Mouse (Mus musculus): ENCODE data around the gene N4bp2. TPM values are rescaled to one million over a fixed set of nuclear protein-coding genes. Genes with fewer than 3 reads are reported as not detected.

Gene N4bp2
- total RNA-seq, 1 experiment, result 23.6 TPM

DNA sequence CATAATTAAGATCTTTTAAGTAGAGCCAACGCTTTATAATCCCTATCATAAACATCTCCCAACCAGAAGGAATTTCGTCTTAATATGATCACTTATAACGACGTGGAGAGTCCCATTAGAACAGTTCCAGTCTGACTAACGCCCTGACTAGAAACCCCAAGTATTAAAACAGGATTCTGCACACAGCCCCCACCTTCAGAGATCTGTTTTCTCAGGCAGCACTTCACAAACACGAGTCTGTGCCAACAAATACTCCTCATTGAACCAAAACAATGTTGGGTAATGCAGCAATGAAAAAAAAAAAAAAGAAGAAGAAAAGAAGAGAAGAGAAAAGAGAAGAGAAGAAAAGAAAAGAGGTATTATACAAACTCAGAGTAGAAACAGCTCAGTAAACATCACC is 96.1 kb downstream of the N4bp2 start:
- H3K4me3 ChIP-seq (ENCODE audit: insufficient read depth in 1 of 2, low read depth in 1 of 2, low read length in 2 of 2, poor library complexity in 1 of 2, severe bottlenecking in 1 of 2), result no peak overlapping the region
- in situ Hi-C loops (cut with MboI; ENCODE audit: low sequenced_read_pairs in 2 of 2, unreplicated experiment in 2 of 2), result no loop called here
- no peak overlapping the region for H3K27ac ChIP-seq (ENCODE audit: insufficient read depth, low read depth, low read length, poor library complexity, severe bottlenecking)
- DNase-seq (ENCODE audit: low read depth, low spot score), result no peak
- H3K9ac ChIP-seq (ENCODE audit: insufficient read depth, low read depth, low read length, poor library complexity, severe bottlenecking), result no peak overlapping the region
- no peaks in the 10 kb centered on the region for H3K9me3 ChIP-seq (ENCODE audit: control insufficient read depth, insufficient read depth, low read depth, low read length)
- H3K36me3 ChIP-seq (ENCODE audit: control insufficient read depth, insufficient read depth, low read length, poor library complexity, severe bottlenecking), result no peaks in the 10 kb centered on the region
- TF ChIP-seq MAFK (IDR thresholded peaks at IDR 0.05; ENCODE audit: insufficient read depth, low read depth, low read length) (no peak), HCFC1 (IDR thresholded peaks at IDR 0.05; ENCODE audit: borderline replicate concordance, insufficient read depth, low read length) (no peak), CHD2 (IDR thresholded peaks at IDR 0.05; ENCODE audit: low read depth, low read length) (no peak), ZNF384 (IDR thresholded peaks at IDR 0.05; ENCODE audit: low read depth, low read length) (no peak), ZC3H11A (IDR thresholded peaks at IDR 0.05; ENCODE audit: borderline replicate concordance, low read depth, low read length) (no peak)
- no peaks in the 10 kb centered on the region; a peak in 1 of 4 replicates for H3K4me1 ChIP-seq (ENCODE audit: control insufficient read depth in 2 of 2, insufficient read depth in 2 of 2, low read length in 2 of 2, poor library complexity in 1 of 2)

DNA sequence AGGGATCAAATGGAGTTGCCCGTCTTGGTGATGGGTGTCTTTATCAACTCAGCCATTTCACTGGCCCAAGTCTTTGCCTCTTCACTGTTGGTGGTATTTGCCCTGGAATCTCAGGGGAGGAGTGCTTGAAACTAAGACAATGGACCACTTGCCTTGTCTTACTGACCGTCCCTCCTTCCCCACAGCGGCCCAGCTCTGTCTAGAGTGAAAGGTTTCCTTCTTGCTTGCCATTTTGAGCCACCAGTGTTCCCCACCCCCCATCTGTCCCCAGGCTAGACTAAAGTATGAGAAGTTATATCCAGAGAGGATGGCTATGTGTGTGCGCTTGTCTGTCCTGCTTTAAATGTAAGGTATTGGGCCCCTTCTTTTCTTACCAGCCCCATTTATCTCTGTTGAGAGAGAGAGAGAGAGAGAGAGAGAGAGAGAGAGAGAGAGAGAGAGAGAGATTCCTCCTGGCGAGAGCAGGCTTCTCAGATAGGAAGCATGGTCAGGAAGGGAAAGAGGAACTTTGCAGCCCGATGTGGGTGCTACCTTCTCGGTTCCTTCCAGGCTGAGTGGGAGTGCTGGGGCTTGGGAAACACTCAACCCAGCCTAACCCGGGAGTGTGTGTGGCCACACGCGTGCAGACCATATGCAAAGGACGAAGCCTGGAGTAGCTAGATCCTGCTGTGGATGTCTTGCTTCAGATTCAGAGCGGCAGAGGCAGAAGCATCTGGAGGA is 97.1 kb downstream of the N4bp2 start:
- DNase-seq (ENCODE audit: low read depth, low spot score), result no peak
- Histone ChIP-seq H3K9ac (ENCODE audit: insufficient read depth, low read depth, low read length, poor library complexity, severe bottlenecking) (no peak overlapping the region), H3K36me3 (ENCODE audit: control insufficient read depth, insufficient read depth, low read length, poor library complexity, severe bottlenecking) (no peaks in the 10 kb centered on the region), H3K4me1 (ENCODE audit: control insufficient read depth in 2 of 2, insufficient read depth in 2 of 2, low read length in 2 of 2, poor library complexity in 1 of 2) (no peaks in the 10 kb centered on the region; a peak in 1 of 4 replicates), H3K9me3 (ENCODE audit: control insufficient read depth, insufficient read depth, low read depth, low read length) (no peaks in the 10 kb centered on the region), H3K27ac (ENCODE audit: insufficient read depth, low read depth, low read length, poor library complexity, severe bottlenecking) (no peak overlapping the region), H3K4me3 (ENCODE audit: insufficient read depth in 1 of 2, low read depth in 1 of 2, low read length in 2 of 2, poor library complexity in 1 of 2, severe bottlenecking in 1 of 2) (no peak overlapping the region)
- in situ Hi-C loops (cut with MboI; ENCODE audit: low sequenced_read_pairs in 2 of 2, unreplicated experiment in 2 of 2), result no loop called here
- TF ChIP-seq ZNF384 (IDR thresholded peaks at IDR 0.05; ENCODE audit: low read depth, low read length) (no peak), CHD2 (IDR thresholded peaks at IDR 0.05; ENCODE audit: low read depth, low read length) (no peak), MAFK (IDR thresholded peaks at IDR 0.05; ENCODE audit: insufficient read depth, low read depth, low read length) (no peak), ZC3H11A (IDR thresholded peaks at IDR 0.05; ENCODE audit: borderline replicate concordance, low read depth, low read length) (no peak), HCFC1 (IDR thresholded peaks at IDR 0.05; ENCODE audit: borderline replicate concordance, insufficient read depth, low read length) (no peak)

DNA sequence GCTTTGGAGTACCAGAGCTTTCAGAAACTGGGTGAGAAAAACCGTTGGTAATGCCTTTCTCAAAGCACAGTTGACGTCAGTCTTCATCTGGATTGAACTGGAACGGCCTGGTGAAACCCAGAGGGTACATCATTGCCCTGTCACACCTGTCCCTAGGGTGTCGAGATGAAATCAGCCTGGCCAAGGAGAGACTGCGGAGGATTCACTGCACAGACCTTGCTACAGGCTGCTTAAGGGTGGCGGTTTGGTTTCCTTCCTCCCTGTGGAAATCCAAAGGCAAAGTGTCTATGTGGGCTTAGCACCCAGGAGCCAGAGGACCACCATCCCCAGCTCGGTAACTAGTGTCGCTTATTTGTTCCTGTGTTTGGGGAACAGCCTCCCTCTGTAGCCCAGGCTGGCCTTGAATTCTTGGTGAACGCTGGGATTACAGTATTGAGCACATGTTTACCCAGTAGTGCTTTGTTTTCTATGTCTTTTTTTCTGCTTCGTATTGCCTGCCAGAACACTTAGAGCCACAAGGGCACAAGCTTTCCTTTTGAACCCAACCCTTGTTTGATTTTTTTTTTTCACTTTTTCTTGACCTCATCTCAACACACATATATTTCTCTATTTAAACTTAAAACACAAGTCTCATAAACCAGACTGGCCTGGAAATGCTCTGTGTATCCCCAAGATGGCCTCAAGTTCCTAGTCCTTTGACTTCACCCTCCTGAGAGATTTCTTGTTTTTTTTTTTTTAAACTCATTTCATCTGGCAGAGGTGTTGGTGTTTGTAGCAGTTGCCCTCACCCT is 98.0 kb downstream of the N4bp2 start, which contains the start of gene Rhoh:
TSS of gene Rhoh (plus strand) at position 60 of the 791 bp plus-strand sequence.
- no peak within 1 kb of the TSS for H3K27ac ChIP-seq (ENCODE audit: insufficient read depth, low read depth, low read length, poor library complexity, severe bottlenecking)
- H3K9me3 ChIP-seq (ENCODE audit: control insufficient read depth, insufficient read depth, low read depth, low read length), result no peaks in the 10 kb centered on the region
- no peak within 1 kb of the TSS for H3K9ac ChIP-seq (ENCODE audit: insufficient read depth, low read depth, low read length, poor library complexity, severe bottlenecking)
- no peaks in the 10 kb centered on the region for H3K36me3 ChIP-seq (ENCODE audit: control insufficient read depth, insufficient read depth, low read length, poor library complexity, severe bottlenecking)
- DNase-seq (ENCODE audit: low read depth, low spot score), result no peak
- no peaks in the 10 kb centered on the region; a peak in 1 of 4 replicates for H3K4me1 ChIP-seq (ENCODE audit: control insufficient read depth in 2 of 2, insufficient read depth in 2 of 2, low read length in 2 of 2, poor library complexity in 1 of 2)
- TF ChIP-seq ZNF384 (IDR thresholded peaks at IDR 0.05; ENCODE audit: low read depth, low read length) (no peak), CHD2 (IDR thresholded peaks at IDR 0.05; ENCODE audit: low read depth, low read length) (no peak), HCFC1 (IDR thresholded peaks at IDR 0.05; ENCODE audit: borderline replicate concordance, insufficient read depth, low read length) (no peak), ZC3H11A (IDR thresholded peaks at IDR 0.05; ENCODE audit: borderline replicate concordance, low read depth, low read length) (no peak), MAFK (IDR thresholded peaks at IDR 0.05; ENCODE audit: insufficient read depth, low read depth, low read length) (no peak)
- in situ Hi-C loops (cut with MboI; ENCODE audit: low sequenced_read_pairs in 2 of 2, unreplicated experiment in 2 of 2), result no loop called here
- no peak within 1 kb of the TSS for H3K4me3 ChIP-seq (ENCODE audit: insufficient read depth in 1 of 2, low read depth in 1 of 2, low read length in 2 of 2, poor library complexity in 1 of 2, severe bottlenecking in 1 of 2)

DNA sequence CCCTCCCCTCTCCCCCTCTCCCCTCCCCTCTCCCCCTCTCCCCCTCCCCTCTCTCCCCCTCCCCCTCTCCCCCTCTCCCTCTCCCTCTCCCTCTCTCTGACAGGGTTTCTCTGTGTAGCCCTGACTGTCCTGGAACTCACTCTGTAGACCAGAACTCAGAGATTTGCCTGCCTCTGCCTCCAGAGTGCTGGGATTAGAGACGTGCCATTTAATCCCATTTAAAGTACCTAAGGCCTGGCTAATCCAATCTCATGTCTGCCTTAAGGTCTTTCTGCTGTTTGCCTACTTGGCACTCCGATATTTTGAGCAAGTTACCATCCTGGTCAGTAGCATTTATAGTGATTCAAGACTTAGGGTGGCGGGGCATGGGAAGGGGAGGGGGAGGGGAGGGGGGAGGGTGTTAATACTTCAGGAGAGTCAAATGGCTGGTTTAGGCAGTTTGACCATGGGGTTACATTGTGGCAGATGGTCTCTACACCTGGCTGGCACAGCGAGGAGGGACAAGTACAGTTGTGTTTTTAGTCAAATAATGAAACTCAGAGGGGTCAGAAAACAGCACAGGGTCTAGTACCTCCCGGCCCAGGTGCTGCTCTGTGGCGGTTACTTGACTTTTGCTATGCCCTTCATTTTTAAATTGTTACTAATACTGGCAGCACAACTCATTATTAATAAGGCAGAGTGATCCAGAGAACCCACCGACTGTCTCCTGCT is 99.1 kb downstream of the N4bp2 start:
- in situ Hi-C loops (cut with MboI; ENCODE audit: low sequenced_read_pairs in 2 of 2, unreplicated experiment in 2 of 2), result no loop called here
- Histone ChIP-seq H3K4me1 (ENCODE audit: control insufficient read depth in 2 of 2, insufficient read depth in 2 of 2, low read length in 2 of 2, poor library complexity in 1 of 2) (no peaks in the 10 kb centered on the region; a peak in 1 of 4 replicates), H3K4me3 (ENCODE audit: insufficient read depth in 1 of 2, low read depth in 1 of 2, low read length in 2 of 2, poor library complexity in 1 of 2, severe bottlenecking in 1 of 2) (no peak overlapping the region), H3K9ac (ENCODE audit: insufficient read depth, low read depth, low read length, poor library complexity, severe bottlenecking) (no peak overlapping the region), H3K36me3 (ENCODE audit: control insufficient read depth, insufficient read depth, low read length, poor library complexity, severe bottlenecking) (no peaks in the 10 kb centered on the region), H3K27ac (ENCODE audit: insufficient read depth, low read depth, low read length, poor library complexity, severe bottlenecking) (no peak overlapping the region), H3K9me3 (ENCODE audit: control insufficient read depth, insufficient read depth, low read depth, low read length) (no peaks in the 10 kb centered on the region)
- TF ChIP-seq MAFK (IDR thresholded peaks at IDR 0.05; ENCODE audit: insufficient read depth, low read depth, low read length), result no peak
- no peak for TF ChIP-seq CHD2 (IDR thresholded peaks at IDR 0.05; ENCODE audit: low read depth, low read length)
- no peak for TF ChIP-seq HCFC1 (IDR thresholded peaks at IDR 0.05; ENCODE audit: borderline replicate concordance, insufficient read depth, low read length)
- TF ChIP-seq ZC3H11A (IDR thresholded peaks at IDR 0.05; ENCODE audit: borderline replicate concordance, low read depth, low read length), result no peak
- no peak for TF ChIP-seq ZNF384 (IDR thresholded peaks at IDR 0.05; ENCODE audit: low read depth, low read length)
- DNase-seq (ENCODE audit: low read depth, low spot score), result no peak
